Mouse (Mus musculus) heart, adult 9 months (tissue): Measurements from ENCODE around the gene Tmem223.

ENCODE experiments used
- DNase-seq, 2 experiments: peaks; one replicate each; pipeline ENCODE4 v3.0.0; 2022; ENCODE audit warnings: low spot score in 2 of 2

The Tmem223 gene

GRCm38 (mm10) chr19:8803204-8803780 is 32.5 kb downstream of the Tmem223 start:
- no peak for DNase-seq

- DNase-seq = no peak
These were observed 33.3 kb downstream of the Tmem223 start for GRCm38 (mm10) chr19:8803879-8804660.

- DNase-seq = no peak
These were observed 36.0 kb downstream of the Tmem223 start for GRCm38 (mm10) chr19:8806810-8807209.

GRCm38 (mm10) chr19:8815812-8816211 is 45.0 kb downstream of the Tmem223 start:
- no peak for DNase-seq

- DNase-seq = no peak
These were observed 46.2 kb downstream of the Tmem223 start for GRCm38 (mm10) chr19:8817001-8817400.

GRCm38 (mm10) chr19:8818301-8818798 is 47.6 kb downstream of the Tmem223 start:
- DNase-seq = no peak

GRCm38 (mm10) chr19:8818801-8819595 is 48.2 kb downstream of the Tmem223 start, which contains the start of gene Ttc9c:
Ttc9c (minus strand) TSS chr19:8819333.
- peak; percentile 98 to 99 for DNase-seq

GRCm38 (mm10) chr19:8819596-8820423 is 49.0 kb downstream of the Tmem223 start, which contains the start of gene Hnrnpul2:
Hnrnpul2 (plus strand) TSS chr19:8820010.
- peak; percentile 99 for DNase-seq

- no peak for DNase-seq
These were observed 49.7 kb downstream of the Tmem223 start for GRCm38 (mm10) chr19:8820424-8820956.

- DNase-seq = no peak
These were observed 50.4 kb downstream of the Tmem223 start for GRCm38 (mm10) chr19:8821146-8821545.
